Mouse (Mus musculus): ENCODE results near the gene Ankrd55.

DNA sequence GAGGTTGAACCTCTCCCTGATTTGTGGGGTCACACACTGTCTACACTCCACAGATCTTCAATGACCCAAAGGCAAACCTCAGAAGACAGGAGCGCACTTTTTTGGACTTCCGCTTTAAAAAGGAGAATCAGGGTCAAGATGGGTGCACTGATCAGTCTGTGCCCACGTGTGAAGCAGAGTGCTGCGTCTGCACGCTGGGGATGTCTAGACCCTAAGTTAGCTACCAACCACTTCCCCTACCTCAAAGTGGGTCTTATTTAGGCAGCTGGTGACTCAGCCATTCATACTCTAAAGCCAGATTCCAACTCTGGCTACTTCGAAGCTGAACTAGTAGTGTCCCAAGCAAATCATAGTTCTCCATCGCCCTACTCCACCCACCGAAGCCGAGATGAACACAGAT is 48.9 kb downstream of the Ankrd55 start:
- TF ChIP-seq CTCF (IDR thresholded peaks at IDR 0.05; ENCODE audit: extremely low read depth, insufficient read length, insufficient replicate concordance, low read depth, low read length) (no peak), POLR2A (IDR thresholded peaks at IDR 0.05; ENCODE audit: low read depth, low read length) (no peak)
